Mouse (Mus musculus): ENCODE results near the gene Lrp1. TPM values are rescaled to one million over a fixed set of nuclear protein-coding genes. Genes with fewer than 3 reads are reported as not detected.

Lrp1 gene
- polyA plus RNA-seq, 1 experiment, result 404 TPM

DNA sequence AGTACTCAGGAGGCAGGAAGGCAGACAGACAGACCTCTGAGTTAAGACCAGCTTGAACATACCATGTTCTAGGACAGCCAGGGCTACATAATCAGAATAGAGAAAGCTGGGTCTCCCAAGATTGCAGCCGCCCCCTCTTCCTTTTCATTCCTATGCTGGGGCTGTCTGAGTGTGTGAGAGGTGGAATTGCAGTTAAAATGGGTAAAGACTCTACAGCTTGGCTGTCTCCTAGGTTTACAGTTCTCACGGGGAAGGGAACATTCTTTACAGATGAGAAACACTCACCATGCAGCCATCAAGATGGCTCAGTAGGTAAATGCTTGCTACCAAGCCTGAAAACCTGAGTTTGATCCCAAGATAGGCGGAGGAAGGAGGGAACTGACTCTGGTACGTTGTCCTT is 120.9 kb downstream of the Lrp1 start:
- Histone ChIP-seq H3K4me1 (ENCODE audit: control insufficient read depth, insufficient read depth, low read length) (peaks cover 12% of the 10 kb centered on the region), H3K27ac (ENCODE audit: insufficient read depth, low read depth, low read length) (no peak overlapping the region), H3K4me3 (ENCODE audit: insufficient read depth, low read depth, low read length) (no peak overlapping the region)
- TF ChIP-seq POLR2A (IDR thresholded peaks at IDR 0.05; ENCODE audit: insufficient read depth, low read depth, low read length), result no peak
- no peak for TF ChIP-seq CTCF (IDR thresholded peaks at IDR 0.05; ENCODE audit: insufficient read depth, low read depth, low read length)
- 80% methylated on average over 4 of the region's 4 CpGs for WGBS

- Histone ChIP-seq H3K4me1 (ENCODE audit: control insufficient read depth, insufficient read depth, low read length) (peaks cover 14% of the 10 kb centered on the region), H3K4me3 (ENCODE audit: insufficient read depth, low read depth, low read length) (no peak overlapping the region), H3K27ac (ENCODE audit: insufficient read depth, low read depth, low read length) (no peak overlapping the region)
- TF ChIP-seq CTCF (IDR thresholded peaks at IDR 0.05; ENCODE audit: insufficient read depth, low read depth, low read length) (no peak), POLR2A (IDR thresholded peaks at IDR 0.05; ENCODE audit: insufficient read depth, low read depth, low read length) (no peak)
- 54% methylated on average over 5 of the region's 5 CpGs for WGBS
These were observed 121.4 kb downstream of the Lrp1 start for GRCm38 (mm10) chr10:127499516-127499915.

GRCm38 (mm10) chr10:127496156-127496555 is 124.8 kb downstream of the Lrp1 start:
- TF ChIP-seq POLR2A (IDR thresholded peaks at IDR 0.05; ENCODE audit: insufficient read depth, low read depth, low read length) (no peak), CTCF (IDR thresholded peaks at IDR 0.05; ENCODE audit: insufficient read depth, low read depth, low read length) (no peak)
- no peak overlapping the region for H3K27ac ChIP-seq (ENCODE audit: insufficient read depth, low read depth, low read length)
- H3K4me3 ChIP-seq (ENCODE audit: insufficient read depth, low read depth, low read length), result no peak overlapping the region
- WGBS, result 97% methylated on average over 3 of the region's 3 CpGs
- H3K4me1 ChIP-seq (ENCODE audit: control insufficient read depth, insufficient read depth, low read length), result peaks cover 13% of the 10 kb centered on the region

DNA sequence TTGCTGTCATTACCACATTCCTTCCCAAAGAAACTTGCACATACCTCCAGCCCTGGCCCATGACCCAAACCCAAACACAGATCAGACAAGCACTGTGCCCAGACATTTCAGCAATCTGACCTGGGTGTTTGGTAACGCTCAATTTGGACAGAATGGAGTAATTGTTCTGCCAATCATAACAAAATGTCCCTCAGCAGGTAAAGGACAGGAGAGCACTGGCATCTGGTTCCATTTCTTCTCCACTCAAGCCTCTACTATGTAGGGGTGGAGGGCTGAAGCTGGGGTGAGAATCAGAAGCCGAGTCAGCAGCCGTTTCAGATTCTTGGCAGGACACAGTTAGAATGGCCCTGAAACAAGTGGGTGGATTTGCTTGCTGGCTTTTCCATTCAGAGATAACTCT is 128.8 kb downstream of the Lrp1 start:
- Histone ChIP-seq H3K4me3 (ENCODE audit: insufficient read depth, low read depth, low read length) (no peak overlapping the region), H3K27ac (ENCODE audit: insufficient read depth, low read depth, low read length) (no peak overlapping the region), H3K4me1 (ENCODE audit: control insufficient read depth, insufficient read depth, low read length) (peaks cover 29% of the 10 kb centered on the region)
- 48% methylated on average over 3 of the region's 3 CpGs for WGBS
- no peak for TF ChIP-seq POLR2A (IDR thresholded peaks at IDR 0.05; ENCODE audit: insufficient read depth, low read depth, low read length)
- TF ChIP-seq CTCF (IDR thresholded peaks at IDR 0.05; ENCODE audit: insufficient read depth, low read depth, low read length), result no peak

DNA sequence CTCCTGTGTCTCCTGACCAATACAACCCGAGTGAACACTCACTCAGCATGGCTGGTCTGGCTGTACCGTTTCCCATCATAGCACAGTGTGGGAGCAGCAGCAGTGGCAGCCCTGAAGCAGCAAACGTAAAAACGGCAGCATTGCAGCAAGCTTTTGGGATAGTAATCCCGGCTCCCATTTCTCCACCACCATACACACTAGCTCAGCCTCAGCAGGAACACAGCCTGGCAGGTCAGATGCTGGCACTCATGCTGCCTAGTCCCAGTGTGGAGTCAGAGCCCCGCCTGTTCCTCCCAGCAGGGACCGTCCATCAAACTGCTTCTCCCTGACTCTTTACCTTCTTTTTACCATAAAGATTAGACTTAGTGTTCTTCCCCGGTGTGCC is 129.8 kb downstream of the Lrp1 start:
- Histone ChIP-seq H3K4me1 (ENCODE audit: control insufficient read depth, insufficient read depth, low read length) (peaks cover 29% of the 10 kb centered on the region), H3K4me3 (ENCODE audit: insufficient read depth, low read depth, low read length) (no peak overlapping the region), H3K27ac (ENCODE audit: insufficient read depth, low read depth, low read length) (no peak overlapping the region)
- WGBS, result 39% methylated on average over 8 of the region's 8 CpGs
- TF ChIP-seq POLR2A (IDR thresholded peaks at IDR 0.05; ENCODE audit: insufficient read depth, low read depth, low read length) (no peak), CTCF (IDR thresholded peaks at IDR 0.05; ENCODE audit: insufficient read depth, low read depth, low read length) (no peak)

GRCm38 (mm10) chr10:127490160-127491127 is 130.5 kb downstream of the Lrp1 start:
- Histone ChIP-seq H3K27ac (ENCODE audit: insufficient read depth, low read depth, low read length) (no peak overlapping the region), H3K4me1 (ENCODE audit: control insufficient read depth, insufficient read depth, low read length) (peaks cover 29% of the 10 kb centered on the region), H3K4me3 (ENCODE audit: insufficient read depth, low read depth, low read length) (no peak overlapping the region)
- 53% methylated on average over 18 of the region's 18 CpGs for WGBS
- TF ChIP-seq POLR2A (IDR thresholded peaks at IDR 0.05; ENCODE audit: insufficient read depth, low read depth, low read length) (no peak), CTCF (IDR thresholded peaks at IDR 0.05; ENCODE audit: insufficient read depth, low read depth, low read length) (no peak)

GRCm38 (mm10) chr10:127488856-127489255 is 132.1 kb downstream of the Lrp1 start:
- 40% methylated on average over 7 of the region's 7 CpGs for WGBS
- TF ChIP-seq CTCF (IDR thresholded peaks at IDR 0.05; ENCODE audit: insufficient read depth, low read depth, low read length), result no peak
- TF ChIP-seq POLR2A (IDR thresholded peaks at IDR 0.05; ENCODE audit: insufficient read depth, low read depth, low read length), result no peak
- H3K27ac ChIP-seq (ENCODE audit: insufficient read depth, low read depth, low read length), result no peak overlapping the region; the same call in 1 of the 2 replicates
- peaks cover 24% of the 10 kb centered on the region for H3K4me1 ChIP-seq (ENCODE audit: control insufficient read depth, insufficient read depth, low read length)
- no peak overlapping the region for H3K4me3 ChIP-seq (ENCODE audit: insufficient read depth, low read depth, low read length)

Other genes with a start within 250 kb of the Lrp1 start
- gene R3hdm2, start 240.8 kb downstream of the Lrp1 start, polyA plus RNA-seq (2012; ENCODE audit: insufficient read depth, insufficient read length, low replicate concordance, missing spikeins), result 475 and 884 TPM in 2 replicates
- not detected in 2 replicates for gene Stac3, start 119.5 kb downstream of the Lrp1 start, polyA plus RNA-seq (2012; ENCODE audit: insufficient read depth, insufficient read length, low replicate concordance, missing spikeins)
- not detected in 2 replicates for gene Ndufa4l2, start 106.2 kb downstream of the Lrp1 start, polyA plus RNA-seq (2012; ENCODE audit: insufficient read depth, insufficient read length, low replicate concordance, missing spikeins)
- gene Shmt2, start 98.7 kb downstream of the Lrp1 start, polyA plus RNA-seq (2012; ENCODE audit: insufficient read depth, insufficient read length, low replicate concordance, missing spikeins), result not detected in 2 replicates
- not detected in 2 replicates for gene Nxph4, start 86.6 kb downstream of the Lrp1 start, polyA plus RNA-seq (2012; ENCODE audit: insufficient read depth, insufficient read length, low replicate concordance, missing spikeins)
- gene Stat6, start 21.8 kb upstream of the Lrp1 start, polyA plus RNA-seq (2012; ENCODE audit: insufficient read depth, insufficient read length, low replicate concordance, missing spikeins), result not detected in 2 replicates
- gene Nemp1, start 45.8 kb upstream of the Lrp1 start, polyA plus RNA-seq (2012; ENCODE audit: insufficient read depth, insufficient read length, low replicate concordance, missing spikeins), result not detected in 2 replicates
- not detected in 2 replicates for gene Nab2, start 47.4 kb upstream of the Lrp1 start, polyA plus RNA-seq (2012; ENCODE audit: insufficient read depth, insufficient read length, low replicate concordance, missing spikeins)
- gene Myo1a, start 84.0 kb upstream of the Lrp1 start, polyA plus RNA-seq (2012; ENCODE audit: insufficient read depth, insufficient read length, low replicate concordance, missing spikeins), result not detected in 2 replicates
- gene Tac2, start 103.3 kb upstream of the Lrp1 start, polyA plus RNA-seq (2012; ENCODE audit: insufficient read depth, insufficient read length, low replicate concordance, missing spikeins), result not detected in 2 replicates
- not detected in 2 replicates for gene Zbtb39, start 118.4 kb upstream of the Lrp1 start, polyA plus RNA-seq (2012; ENCODE audit: insufficient read depth, insufficient read length, low replicate concordance, missing spikeins)
- gene Gpr182, start 130.6 kb upstream of the Lrp1 start, polyA plus RNA-seq (2012; ENCODE audit: insufficient read depth, insufficient read length, low replicate concordance, missing spikeins), result not detected in 2 replicates
- gene Rdh1, start 138.6 kb upstream of the Lrp1 start, polyA plus RNA-seq (2012; ENCODE audit: insufficient read depth, insufficient read length, low replicate concordance, missing spikeins), result not detected in 2 replicates
- not detected in 2 replicates for gene Rdh16f1, start 138.6 kb upstream of the Lrp1 start, polyA plus RNA-seq (2012; ENCODE audit: insufficient read depth, insufficient read length, low replicate concordance, missing spikeins)
- gene Rdh9, start 155.2 kb upstream of the Lrp1 start, polyA plus RNA-seq (2012; ENCODE audit: insufficient read depth, insufficient read length, low replicate concordance, missing spikeins), result not detected in 2 replicates
- not detected in 2 replicates for gene Rdh16, start 180.0 kb upstream of the Lrp1 start, polyA plus RNA-seq (2012; ENCODE audit: insufficient read depth, insufficient read length, low replicate concordance, missing spikeins)
- not detected in 2 replicates for gene Rdh19, start 228.8 kb upstream of the Lrp1 start, polyA plus RNA-seq (2012; ENCODE audit: insufficient read depth, insufficient read length, low replicate concordance, missing spikeins)
- not detected in 2 replicates for gene Rdh16f2, start 245.3 kb upstream of the Lrp1 start, polyA plus RNA-seq (2012; ENCODE audit: insufficient read depth, insufficient read length, low replicate concordance, missing spikeins)